In the genomic region with DNA sequence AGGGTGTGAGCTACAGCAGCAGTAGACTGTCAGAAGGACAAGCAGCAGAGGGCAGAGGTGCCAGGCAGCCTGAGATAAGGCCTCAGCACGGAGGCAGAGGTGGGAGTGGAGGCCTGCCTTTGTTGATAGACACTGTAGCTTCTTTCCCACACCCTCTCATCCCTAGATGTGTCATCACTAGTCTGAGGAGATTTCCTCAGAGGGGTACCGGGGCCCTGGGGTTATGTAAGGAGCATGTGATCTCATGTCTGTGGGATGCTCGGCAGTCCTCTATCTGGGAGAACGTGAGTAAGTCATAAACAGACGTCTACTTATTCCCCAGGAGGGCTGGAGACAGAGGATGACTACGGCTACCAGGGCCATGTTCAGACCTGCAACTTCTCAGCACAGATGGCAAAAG, we compare ENCODE assay signal across 13 mouse cellular contexts. TPM values are rescaled to one million over a fixed set of nuclear protein-coding genes. Genes with fewer than 3 reads are reported as not detected.
A peak's percentile ranks its signal among the peaks of the same experiment; 100 is the strongest.
DNase-seq lines count a peak whose midpoint lies in the region; ATAC-seq lines count a peak whose summit lies in the region.
"Had no signal": no experiment of that assay in that cellular context is flagged by ENCODE, and none has a peak within 500 bp of the region (broad histone marks: within the 10 kb centered on the region; RNA-seq: fewer than 3 reads in every experiment).

No protein-coding gene starts in this region.

- peak; percentile 99 for ATAC-seq in liver, embryonic 12.5 days
- no peak for ATAC-seq in forebrain, embryonic 14.5 days
- ATAC-seq: hindbrain, postnatal 0 days had no signal

- peaks cover 53% of the 10 kb centered on the region for H3K4me1 ChIP-seq in liver, embryonic 12.5 days
- H3K4me1 ChIP-seq in forebrain, embryonic 14.5 days (ENCODE audit: control insufficient read depth, insufficient read depth, low read length), result peaks cover 7% of the 10 kb centered on the region

- DNase-seq in adrenal gland, adult (ENCODE audit: inconsistent age in 2 of 2, low spot score in 1 of 2), result peak; percentile 29 to 48
- no peak for DNase-seq in adrenal gland, adult 2 months
- DNase-seq in right cerebral cortex, adult 2 months (ENCODE audit: low spot score in 2 of 2), result peak; percentile 31 to 49
- no peak for DNase-seq in right cerebral cortex, postnatal 36 days (ENCODE audit: low spot score in 2 of 2)
- peak; percentile 64 to 74 for DNase-seq in spleen, postnatal 36 days (ENCODE audit: low spot score in 2 of 2)
- no peak for DNase-seq in forebrain, embryonic 14.5 days (ENCODE audit: low spot score)
- no peak for DNase-seq in gastrocnemius, postnatal 10 days
- DNase-seq: kidney, postnatal 10 days had no signal

- peak overlapping the region; percentile 36 for H3K9ac ChIP-seq in liver, embryonic 12.5 days
- no peak overlapping the region for H3K9ac ChIP-seq in forebrain, embryonic 14.5 days (ENCODE audit: low read length)
- H3K9ac ChIP-seq: heart, embryonic 15.5 days had no signal

- peak overlapping the region; percentile 85 for H3K27ac ChIP-seq in liver, embryonic 12.5 days
- H3K27ac ChIP-seq in forebrain, embryonic 14.5 days (ENCODE audit: low read depth, low read length), result no peak overlapping the region
- H3K27ac ChIP-seq: heart, embryonic 15.5 days; hindbrain, postnatal 0 days had no signal

- no peaks in the 10 kb centered on the region for H3K9me3 ChIP-seq in liver, embryonic 12.5 days (replicated peaks)
- no peaks in the 10 kb centered on the region for H3K9me3 ChIP-seq in forebrain, embryonic 14.5 days (replicated peaks; ENCODE audit: control insufficient read depth, low read length)
- H3K9me3 ChIP-seq: heart, embryonic 15.5 days had no signal

- H3K27me3 ChIP-seq in liver, embryonic 12.5 days (replicated peaks), result peaks cover 63% of the 10 kb centered on the region
- H3K27me3 ChIP-seq in forebrain, embryonic 14.5 days (replicated peaks; ENCODE audit: control insufficient read depth, insufficient read depth, low read length), result no peaks in the 10 kb centered on the region

- H3K4me2 ChIP-seq in liver, embryonic 12.5 days, result peak overlapping the region; percentile 53
- no peak overlapping the region for H3K4me2 ChIP-seq in forebrain, embryonic 14.5 days (ENCODE audit: low read length)
- H3K4me2 ChIP-seq: heart, embryonic 15.5 days had no signal

- H3K4me3 ChIP-seq in liver, embryonic 12.5 days, result peak overlapping the region; percentile 27
- H3K4me3 ChIP-seq in forebrain, embryonic 14.5 days (ENCODE audit: low read depth, low read length), result no peak overlapping the region
- H3K4me3 ChIP-seq: heart, embryonic 15.5 days; megakaryocyte, embryonic 14.5 days had no signal

- 26% methylated on average over 6 of the region's 6 CpGs for WGBS in liver, embryonic 12.5 days (ENCODE audit: insufficient replicate concordance)
- WGBS in forebrain, embryonic 14.5 days, result 83% methylated on average over 6 of the region's 6 CpGs

- H3K36me3 ChIP-seq in liver, embryonic 12.5 days, result no peaks in the 10 kb centered on the region
- no peaks in the 10 kb centered on the region for H3K36me3 ChIP-seq in forebrain, embryonic 14.5 days (ENCODE audit: control insufficient read depth, insufficient read depth, low read length)
- H3K36me3 ChIP-seq: heart, embryonic 15.5 days had no signal

RNA-seq across cellular contexts. Expression of gene Ctsf, which starts 4.2 kb away (rescaled TPM):
- total RNA-seq in adrenal gland, adult 2 months (2021), result 100 to 1,000 TPM; 214 to 421 TPM
- 1,208 and 1,259 TPM in 2 replicates for polyA plus RNA-seq in adrenal gland, adult 2 months (2012; rRNA removed)
- polyA plus RNA-seq in liver, embryonic 12.5 days (2016; fragmentation: Nextera tagmentation; extraction: Ambion mirVana), result 13.1 and 17.8 TPM in 2 replicates
- polyA plus RNA-seq in forebrain, embryonic 14.5 days (2014; fragmentation: Nextera tagmentation; extraction: Ambion mirVana), result 43.9 and 51.5 TPM in 2 replicates
- 10 to 100 TPM; 32.9 to 35.6 TPM for total RNA-seq in gastrocnemius, postnatal 10 days (2021)

RNA-seq across cellular contexts. Expression of gene Actn3, which starts 18.6 kb away (rescaled TPM):
- 1 to 10 TPM in 1 of 2 experiments, under 1 TPM in 1; 0.43 to 1.0 TPM for total RNA-seq in adrenal gland, adult 2 months (2021)
- polyA plus RNA-seq in adrenal gland, adult 2 months (2012; rRNA removed), result 0.16 and 0.47 TPM in 2 replicates
- 0.79 and 0.82 TPM in 2 replicates for polyA plus RNA-seq in liver, embryonic 12.5 days (2016; fragmentation: Nextera tagmentation; extraction: Ambion mirVana)
- 0.78 and 0.88 TPM in 2 replicates for polyA plus RNA-seq in forebrain, embryonic 14.5 days (2014; fragmentation: Nextera tagmentation; extraction: Ambion mirVana)
- 1,000 to 10,000 TPM; 4,231 to 4,587 TPM for total RNA-seq in gastrocnemius, postnatal 10 days (2021)

RNA-seq across cellular contexts. Expression of gene Zdhhc24, which starts 19.4 kb away (rescaled TPM):
- 10 to 100 TPM; 16.7 to 21.8 TPM for total RNA-seq in adrenal gland, adult 2 months (2021)
- 78.3 and 80.4 TPM in 2 replicates for polyA plus RNA-seq in adrenal gland, adult 2 months (2012; rRNA removed)
- polyA plus RNA-seq in liver, embryonic 12.5 days (2016; fragmentation: Nextera tagmentation; extraction: Ambion mirVana), result 13.9 and 15.9 TPM in 2 replicates
- polyA plus RNA-seq in forebrain, embryonic 14.5 days (2014; fragmentation: Nextera tagmentation; extraction: Ambion mirVana), result 11.4 and 12.9 TPM in 2 replicates
- 1 to 10 TPM; 4.5 to 5.3 TPM for total RNA-seq in gastrocnemius, postnatal 10 days (2021)

RNA-seq across cellular contexts. Expression of gene Ccdc87, which starts 19.9 kb away (rescaled TPM):
- under 1 TPM; 0.17 to 0.20 TPM for total RNA-seq in adrenal gland, adult 2 months (2021)
- polyA plus RNA-seq in adrenal gland, adult 2 months (2012; rRNA removed), result 0.09 TPM in 1 of 2 replicates, not detected in the other
- polyA plus RNA-seq in liver, embryonic 12.5 days (2016; fragmentation: Nextera tagmentation; extraction: Ambion mirVana), result not detected in 2 replicates
- 0.50 and 0.69 TPM in 2 replicates for polyA plus RNA-seq in forebrain, embryonic 14.5 days (2014; fragmentation: Nextera tagmentation; extraction: Ambion mirVana)
- total RNA-seq in gastrocnemius, postnatal 10 days (2021), result not detected
- total RNA-seq: gastrocnemius, adult 18-20 months had no signal

RNA-seq across cellular contexts. Expression of gene Ccs, which starts 19.9 kb away (rescaled TPM):
- 100 to 1,000 TPM in 1 of 2 experiments, 10 to 100 TPM in 1; 63.8 to 107 TPM for total RNA-seq in adrenal gland, adult 2 months (2021)
- polyA plus RNA-seq in adrenal gland, adult 2 months (2012; rRNA removed), result 79.1 and 102 TPM in 2 replicates
- 40.3 and 43.6 TPM in 2 replicates for polyA plus RNA-seq in liver, embryonic 12.5 days (2016; fragmentation: Nextera tagmentation; extraction: Ambion mirVana)
- 34.3 and 40.1 TPM in 2 replicates for polyA plus RNA-seq in forebrain, embryonic 14.5 days (2014; fragmentation: Nextera tagmentation; extraction: Ambion mirVana)
- 10 to 100 TPM; 31.4 to 33.1 TPM for total RNA-seq in gastrocnemius, postnatal 10 days (2021)

Comparison
In these comparisons a context has a peak if more than half of its experiments do, and no peak if none do; other contexts are left out.
1. DNase-seq: peak in adrenal gland, adult (2 of 2), right cerebral cortex, adult 2 months (2 of 2) and spleen, postnatal 36 days (2 of 2); none in adrenal gland, adult 2 months (single experiment), right cerebral cortex, postnatal 36 days (0 of 2), forebrain, embryonic 14.5 days (single experiment) and gastrocnemius, postnatal 10 days (single experiment).
2. RNA of gene Ctsf, which starts 4.2 kb away (polyA plus RNA-seq): 1,208 to 1,259 TPM in adrenal gland, adult 2 months; 43.9 to 51.5 TPM in forebrain, embryonic 14.5 days and 13.1 to 17.8 TPM in liver, embryonic 12.5 days; every median in the first group is over 10 times any median in the second.